Mouse (Mus musculus): ENCODE data around the gene Map3k12.

The Map3k12 gene

GRCm38 (mm10) chr15:102459381-102459780, 57.5 kb downstream of the Map3k12 start:
- DNase-seq (ENCODE audit: low spot score in 2 of 2), result no peak

- peak; percentile 92 to 94 for DNase-seq (ENCODE audit: low spot score in 2 of 2)
Measured at GRCm38 (mm10) chr15:102458904-102459317, 58.0 kb downstream of the Map3k12 start, which contains the start of gene Prr13. Prr13 (plus strand) TSS chr15:102459028.

GRCm38 (mm10) chr15:102458050-102458736, 58.7 kb downstream of the Map3k12 start:
- peak; percentile 44 to 78 for DNase-seq (ENCODE audit: low spot score in 2 of 2)

- DNase-seq (ENCODE audit: low spot score in 2 of 2), result no peak
Measured at GRCm38 (mm10) chr15:102455993-102456392, 60.9 kb downstream of the Map3k12 start.

GRCm38 (mm10) chr15:102451666-102452430, 65.0 kb downstream of the Map3k12 start:
- DNase-seq (ENCODE audit: low spot score in 2 of 2), result no peak

GRCm38 (mm10) chr15:102450928-102451327, 65.9 kb downstream of the Map3k12 start:
- no peak for DNase-seq (ENCODE audit: low spot score in 2 of 2)

GRCm38 (mm10) chr15:102449366-102449765, 67.5 kb downstream of the Map3k12 start:
- DNase-seq (ENCODE audit: low spot score in 2 of 2), result no peak
